Mouse (Mus musculus): ENCODE results near the gene Oser1. TPM values are rescaled to one million over a fixed set of nuclear protein-coding genes. Genes with fewer than 3 reads are reported as not detected.

Oser1 gene
- total and polyA plus RNA-seq, 3 experiments, result 43.8 to 53.9 TPM; not detected in 1

DNA sequence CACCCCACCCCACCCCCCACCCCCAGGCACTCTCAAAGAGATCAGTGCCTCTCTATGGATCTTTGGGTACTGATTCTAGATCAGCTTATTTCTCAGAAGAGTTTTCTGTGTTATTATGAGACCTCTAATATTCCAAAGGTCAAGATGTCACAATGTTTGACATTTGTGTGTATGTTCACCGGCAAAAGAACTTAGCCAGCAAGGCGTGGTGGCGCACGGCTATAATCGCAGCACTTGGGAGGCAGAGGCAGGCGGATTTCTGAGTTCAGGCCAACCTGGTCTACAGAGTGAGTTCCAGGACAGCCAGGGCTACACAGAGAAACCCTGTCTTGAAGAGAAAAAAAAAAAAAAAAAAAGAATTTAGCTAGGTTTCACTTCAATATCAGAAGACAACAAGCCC lies 7.5 kb downstream of the Oser1 start:
- H3K36me3 ChIP-seq (ENCODE audit: control insufficient read depth in 1 of 2, insufficient read depth in 2 of 2, low read length in 2 of 2), result peaks cover 16 to 29% of the 10 kb centered on the region in 2 experiments
- DNase-seq (ENCODE audit: low read depth, low spot score), result no peak
- H3K4me1 ChIP-seq (ENCODE audit: control insufficient read depth in 1 of 2, insufficient read depth in 2 of 2, low read length in 2 of 2), result peaks cover 3 to 10% of the 10 kb centered on the region in 2 experiments; a peak in 3 of 4 replicates
- H3K9ac ChIP-seq (ENCODE audit: control insufficient read depth, low read depth, low read length, poor library complexity, severe bottlenecking), result no peak overlapping the region
- H3K9me3 ChIP-seq (replicated peaks; ENCODE audit: insufficient read depth, low read length), result no peaks in the 10 kb centered on the region
- no peak overlapping the region for H3K27ac ChIP-seq (ENCODE audit: control insufficient read depth, low read depth, low read length)
- TF ChIP-seq JUND (IDR thresholded peaks at IDR 0.05; ENCODE audit: low read depth, low read length) (no peak), ZC3H11A (IDR thresholded peaks at IDR 0.05; ENCODE audit: low read depth, low read length) (no peak), ZNF384 (IDR thresholded peaks at IDR 0.05; ENCODE audit: low read depth, low read length) (no peak), GATA1 (IDR thresholded peaks at IDR 0.05; ENCODE audit: low read depth, low read length) (no peak), TAL1 (IDR thresholded peaks at IDR 0.05; ENCODE audit: low read length) (no peak), USF2 (IDR thresholded peaks at IDR 0.05; ENCODE audit: borderline replicate concordance in 1 of 2, insufficient read depth in 1 of 2, low read depth in 1 of 2, low read length in 2 of 2) (no peak), CTCF (IDR thresholded peaks at IDR 0.05 in 2 of 3, conservative IDR thresholded peaks at IDR 0.05 in 1 of 3; ENCODE audit: control insufficient read depth in 1 of 3, insufficient read depth in 1 of 3, low read depth in 2 of 3, low read length in 3 of 3, poor library complexity in 1 of 3, severe bottlenecking in 1 of 3) (no peak), SMC3 (IDR thresholded peaks at IDR 0.05; ENCODE audit: low read depth, low read length) (no peak), MAFK (IDR thresholded peaks at IDR 0.05; ENCODE audit: borderline replicate concordance, low read depth, low read length) (no peak), SIN3A (IDR thresholded peaks at IDR 0.05; ENCODE audit: low read length) (no peak), MAZ (IDR thresholded peaks at IDR 0.05; ENCODE audit: low read depth, low read length) (no peak)
- peaks cover 45% of the 10 kb centered on the region for H3K79me2 ChIP-seq (ENCODE audit: control insufficient read depth, insufficient read depth, low read length, poor library complexity)
- H3K27me3 ChIP-seq (ENCODE audit: control insufficient read depth in 1 of 2, insufficient read depth in 2 of 2, low read length in 2 of 2), result no peaks in the 10 kb centered on the region
- H3K4me3 ChIP-seq (ENCODE audit: control insufficient read depth in 1 of 2, insufficient read depth in 1 of 2, low read depth in 2 of 2, low read length in 2 of 2), result no peak overlapping the region

DNA sequence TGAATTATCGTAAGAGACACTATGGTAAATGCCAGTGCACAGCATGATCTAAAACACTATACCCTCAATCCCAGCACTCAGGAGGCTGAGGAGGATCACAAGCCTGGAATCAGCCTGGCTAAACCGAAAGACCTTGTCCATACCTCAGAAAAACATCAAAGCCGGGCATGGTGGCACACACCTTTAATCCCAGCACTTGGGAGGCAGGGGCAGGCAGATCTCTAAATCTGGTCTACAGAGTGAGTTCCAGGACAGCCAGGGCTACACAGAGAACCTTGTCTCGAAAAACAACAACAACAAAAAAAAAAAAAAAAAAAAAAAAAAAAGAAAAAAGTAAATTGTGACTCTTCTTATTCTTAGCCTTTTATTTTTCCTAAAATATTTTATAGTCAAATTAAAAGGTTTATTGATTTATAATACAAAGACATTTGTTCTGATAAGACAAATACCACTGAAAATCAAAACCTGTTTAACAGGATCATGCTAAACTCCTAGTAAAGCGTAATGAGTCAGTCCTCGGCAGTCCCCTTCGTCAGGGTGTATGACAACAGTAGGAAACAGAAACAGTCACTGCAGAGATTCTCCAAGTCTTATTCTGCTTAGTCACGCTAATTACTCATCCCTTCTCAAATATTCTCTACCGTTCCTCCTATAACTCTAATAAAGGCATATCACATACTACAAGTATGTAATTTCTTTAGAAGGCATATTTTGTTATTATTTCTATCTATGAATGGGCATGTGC lies 11.5 kb downstream of the Oser1 start:
- Histone ChIP-seq H3K9me3 (replicated peaks; ENCODE audit: insufficient read depth, low read length) (no peaks in the 10 kb centered on the region), H3K36me3 (ENCODE audit: control insufficient read depth in 1 of 2, insufficient read depth in 2 of 2, low read length in 2 of 2) (peaks cover 22 to 30% of the 10 kb centered on the region in 2 experiments), H3K4me3 (ENCODE audit: control insufficient read depth in 1 of 2, insufficient read depth in 1 of 2, low read depth in 2 of 2, low read length in 2 of 2) (no peak overlapping the region), H3K9ac (ENCODE audit: control insufficient read depth, low read depth, low read length, poor library complexity, severe bottlenecking) (no peak overlapping the region), H3K27me3 (ENCODE audit: control insufficient read depth in 1 of 2, insufficient read depth in 2 of 2, low read length in 2 of 2) (no peaks in the 10 kb centered on the region), H3K27ac (ENCODE audit: control insufficient read depth, low read depth, low read length) (no peak overlapping the region), H3K4me1 (ENCODE audit: control insufficient read depth in 1 of 2, insufficient read depth in 2 of 2, low read length in 2 of 2) (peaks cover 3 to 7% of the 10 kb centered on the region in 2 experiments; a peak in 3 of 4 replicates), H3K79me2 (ENCODE audit: control insufficient read depth, insufficient read depth, low read length, poor library complexity) (peaks cover 22% of the 10 kb centered on the region)
- DNase-seq (ENCODE audit: low read depth, low spot score), result no peak
- TF ChIP-seq CHD1 (IDR thresholded peaks at IDR 0.05; ENCODE audit: low read depth, low read length) (no peak), TCF12 (IDR thresholded peaks at IDR 0.05; ENCODE audit: low read depth, low read length) (no peak), JUND (IDR thresholded peaks at IDR 0.05; ENCODE audit: low read depth, low read length) (no peak), GATA1 (IDR thresholded peaks at IDR 0.05; ENCODE audit: low read depth, low read length) (no peak), MAFK (IDR thresholded peaks at IDR 0.05; ENCODE audit: borderline replicate concordance, low read depth, low read length) (no peak), UBTF (IDR thresholded peaks at IDR 0.05; ENCODE audit: borderline replicate concordance, insufficient read depth, low read depth, low read length) (no peak)

All from MEL (cell line).